Mouse (Mus musculus) brain, adult 2 months (tissue): ENCODE data around the gene Stard8.
"Not testable (repeated sequence)": the region's sequence is repeated elsewhere in the genome, so short reads cannot be mapped to it uniquely, and the experiment has no call there.

Source experiments
- DNase-seq: peaks from one replicate; pipeline ENCODE4 v3.0.0; 2011; ENCODE audit warnings: low read depth, low spot score

Gene Stard8

GRCm38 (mm10) chrX:99046360-99047055 is 43.5 kb downstream of the Stard8 start:
- DNase-seq = no peak

- DNase-seq = no peak
Measured at GRCm38 (mm10) chrX:99048111-99048510, 45.1 kb downstream of the Stard8 start.

GRCm38 (mm10) chrX:99049247-99049646 is 46.2 kb downstream of the Stard8 start:
- DNase-seq = peak; percentile 29

- DNase-seq = peak; percentile 70
Measured at GRCm38 (mm10) chrX:99050736-99051481, 47.9 kb downstream of the Stard8 start.

GRCm38 (mm10) chrX:99052255-99052654 is 49.2 kb downstream of the Stard8 start:
- DNase-seq = no peak

- DNase-seq = peak; percentile 43
Measured at GRCm38 (mm10) chrX:99054512-99054911, 51.5 kb downstream of the Stard8 start.

- no peak for DNase-seq
Measured at GRCm38 (mm10) chrX:99057772-99058440, 54.9 kb downstream of the Stard8 start.

- no peak for DNase-seq
Measured at GRCm38 (mm10) chrX:99059119-99059518, 56.1 kb downstream of the Stard8 start.

GRCm38 (mm10) chrX:99065582-99065981 is 62.5 kb downstream of the Stard8 start:
- DNase-seq = no peak

- no peak for DNase-seq
Measured at GRCm38 (mm10) chrX:99066550-99066949, 63.5 kb downstream of the Stard8 start.

- no peak for DNase-seq
Measured at GRCm38 (mm10) chrX:99067232-99067631, 64.2 kb downstream of the Stard8 start.

GRCm38 (mm10) chrX:99067671-99068151 is 64.7 kb downstream of the Stard8 start:
- DNase-seq = no peak

GRCm38 (mm10) chrX:99071188-99071587 is 68.1 kb downstream of the Stard8 start:
- DNase-seq = no peak

GRCm38 (mm10) chrX:99072596-99072995 is 69.5 kb downstream of the Stard8 start:
- no peak for DNase-seq

GRCm38 (mm10) chrX:99075111-99075510 is 72.1 kb downstream of the Stard8 start:
- DNase-seq = no peak

GRCm38 (mm10) chrX:99076460-99076859 is 73.4 kb downstream of the Stard8 start:
- DNase-seq = no peak

GRCm38 (mm10) chrX:99078374-99078892 is 75.4 kb downstream of the Stard8 start:
- not testable (repeated sequence) for DNase-seq

- no peak for DNase-seq
Measured at GRCm38 (mm10) chrX:99092704-99093103, 89.7 kb downstream of the Stard8 start.

GRCm38 (mm10) chrX:99111088-99111724 is 108.2 kb downstream of the Stard8 start:
- not testable (repeated sequence) for DNase-seq

- DNase-seq = no peak
Measured at GRCm38 (mm10) chrX:99119510-99119909, 116.5 kb downstream of the Stard8 start.
